Mouse (Mus musculus): ENCODE results near the gene Crtam. TPM values are rescaled to one million over a fixed set of nuclear protein-coding genes. Genes with fewer than 3 reads are reported as not detected.

Gene Crtam
- polyA plus RNA-seq, 1 experiment from 2014 or later: not detected

Other genes with a start within 250 kb of the Crtam start
- gene Hspa8, start 203.6 kb downstream of the Crtam start, polyA plus RNA-seq (2014; fragmentation: Nextera tagmentation; extraction: Ambion mirVana): 4,013 and 4,203 TPM in 2 replicates
- gene Bsx, start 130.5 kb downstream of the Crtam start, polyA plus RNA-seq (2014; fragmentation: Nextera tagmentation; extraction: Ambion mirVana): 0.07 and 0.14 TPM in 2 replicates
- gene Jhy, start 40.5 kb downstream of the Crtam start, polyA plus RNA-seq (2014; fragmentation: Nextera tagmentation; extraction: Ambion mirVana): 0.38 and 0.45 TPM in 2 replicates
- 12.1 and 12.5 TPM in 2 replicates for gene Ubash3b, start 157.1 kb upstream of the Crtam start, polyA plus RNA-seq (2014; fragmentation: Nextera tagmentation; extraction: Ambion mirVana)